22 mouse cellular contexts compared by ENCODE assay signal in the genomic region with DNA sequence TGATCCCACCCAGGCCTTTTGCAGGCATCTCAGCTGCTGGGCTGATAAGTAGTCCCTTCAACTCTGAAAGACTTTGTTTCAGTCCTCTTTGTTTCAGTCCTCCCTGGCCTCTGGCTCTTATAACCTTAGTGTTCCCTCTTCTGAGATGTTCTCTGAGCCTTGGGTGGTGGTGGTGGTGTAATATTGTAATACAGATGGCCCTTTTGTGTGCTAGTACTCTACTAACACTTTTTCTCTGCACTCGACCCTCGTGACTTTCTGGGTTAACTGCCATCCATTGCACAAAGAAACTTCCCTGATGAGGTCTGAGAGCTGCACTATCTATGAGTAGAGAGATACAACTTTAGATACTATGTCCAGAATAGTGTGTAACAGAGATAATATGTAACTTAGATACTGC. TPM values are rescaled to one million over a fixed set of nuclear protein-coding genes. Genes with fewer than 3 reads are reported as not detected.
"Had no signal": no experiment of that assay in that cellular context is flagged by ENCODE, and none has a peak within 500 bp of the region (broad histone marks: within the 10 kb centered on the region; RNA-seq: fewer than 3 reads in every experiment).

No protein-coding gene starts in this region.

- H3K4me1 ChIP-seq: midbrain, embryonic 13.5 days; midbrain, embryonic 15.5 days; neural tube, embryonic 13.5 days; neural tube, embryonic 15.5 days had no signal

- H3K36me3 ChIP-seq: midbrain, embryonic 13.5 days; midbrain, embryonic 15.5 days; neural tube, embryonic 13.5 days; neural tube, embryonic 15.5 days had no signal

- DNase-seq: lung, adult 18-20 months; lung, embryonic 14.5 days; lung, postnatal 10 days; lung, postnatal 4 days; retina, postnatal 1 day; right cerebral cortex, adult 18-20 months; right cerebral cortex, postnatal 25 days; right cerebral cortex, postnatal 4 days; spleen, adult 18-20 months; thymus, adult 18-20 months; thymus, postnatal 14 days; thymus, postnatal 36 days had no signal

- H3K27ac ChIP-seq: liver, embryonic 14.5 days; midbrain, embryonic 13.5 days; midbrain, embryonic 15.5 days; neural tube, embryonic 13.5 days; neural tube, embryonic 15.5 days had no signal

- H3K27me3 ChIP-seq: megakaryocyte, embryonic 14.5 days; midbrain, embryonic 13.5 days; midbrain, embryonic 15.5 days; neural tube, embryonic 13.5 days; neural tube, embryonic 15.5 days had no signal

- ATAC-seq: midbrain, embryonic 13.5 days; midbrain, embryonic 15.5 days had no signal

- H3K4me3 ChIP-seq: megakaryocyte, embryonic 14.5 days; midbrain, embryonic 13.5 days; midbrain, embryonic 15.5 days; neural tube, embryonic 13.5 days; neural tube, embryonic 15.5 days had no signal

RNA-seq across cellular contexts. Expression of a gene that starts 57.6 kb away (rescaled TPM):
- total RNA-seq: midbrain, postnatal 0 days; monocyte, adult 5-6 weeks had no signal
- polyA plus RNA-seq: liver, embryonic 14.5 days; liver, embryonic 16.5 days; neural tube, embryonic 13.5 days; small intestine, adult 2 months had no signal
